Mouse (Mus musculus): ENCODE measurements at regions not wholly inside any gene's neighbourhood (a gene's known extent, or its start where the extent isn't known, plus 50 kb on each side); places are given as distances from the start of the nearest gene placed in this dataset.

DNA sequence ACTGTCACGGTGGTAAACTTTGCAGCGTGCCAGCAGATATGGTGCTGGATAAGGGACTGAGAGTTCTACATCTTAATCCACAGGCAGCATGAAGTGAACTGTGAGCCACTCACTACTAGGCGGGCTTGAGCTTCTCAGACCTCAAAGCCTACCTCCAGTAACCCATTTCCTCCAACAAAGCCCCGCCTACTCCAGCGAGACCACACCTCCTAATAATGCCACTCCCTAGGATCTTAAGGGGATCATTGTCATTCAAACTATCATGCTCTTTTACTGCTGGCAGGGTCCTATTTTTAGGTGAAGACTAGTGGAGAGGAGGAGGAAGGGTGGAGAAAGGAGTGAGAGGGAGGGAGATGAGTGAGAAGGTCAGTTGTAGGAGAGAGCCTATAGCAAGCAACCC, 122.0 kb downstream of the Mycn start:
- DNase-seq (ENCODE audit: low spot score), result no peak

GRCm38 (mm10) chr12:12814693-12815092, 127.0 kb downstream of the Mycn start:
- no peak for DNase-seq (ENCODE audit: low spot score)

DNA sequence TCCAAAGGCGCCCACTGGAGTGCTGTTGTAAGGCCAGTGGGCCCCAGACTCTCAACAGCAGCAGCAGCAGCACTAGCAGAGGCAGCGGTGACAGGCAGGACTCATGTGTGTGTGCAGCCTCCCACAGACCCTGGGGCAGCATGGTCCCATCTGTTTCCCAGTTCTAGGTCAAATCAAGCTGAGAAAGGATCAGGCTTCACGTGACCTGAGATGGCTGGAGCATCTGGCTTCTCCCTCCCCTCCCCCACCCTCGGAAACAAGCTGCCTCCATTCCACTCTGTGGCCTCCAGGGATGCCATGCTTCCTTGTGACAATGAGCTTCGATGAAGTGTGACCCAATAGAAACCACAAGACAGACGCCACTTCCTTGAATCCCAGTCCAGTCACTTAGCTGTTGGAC, 128.8 kb downstream of the Mycn start:
- no peak for DNase-seq (ENCODE audit: low spot score)

GRCm38 (mm10) chr12:12810943-12811342, 130.8 kb downstream of the Mycn start:
- DNase-seq (ENCODE audit: low spot score), result peak; percentile 59

DNA sequence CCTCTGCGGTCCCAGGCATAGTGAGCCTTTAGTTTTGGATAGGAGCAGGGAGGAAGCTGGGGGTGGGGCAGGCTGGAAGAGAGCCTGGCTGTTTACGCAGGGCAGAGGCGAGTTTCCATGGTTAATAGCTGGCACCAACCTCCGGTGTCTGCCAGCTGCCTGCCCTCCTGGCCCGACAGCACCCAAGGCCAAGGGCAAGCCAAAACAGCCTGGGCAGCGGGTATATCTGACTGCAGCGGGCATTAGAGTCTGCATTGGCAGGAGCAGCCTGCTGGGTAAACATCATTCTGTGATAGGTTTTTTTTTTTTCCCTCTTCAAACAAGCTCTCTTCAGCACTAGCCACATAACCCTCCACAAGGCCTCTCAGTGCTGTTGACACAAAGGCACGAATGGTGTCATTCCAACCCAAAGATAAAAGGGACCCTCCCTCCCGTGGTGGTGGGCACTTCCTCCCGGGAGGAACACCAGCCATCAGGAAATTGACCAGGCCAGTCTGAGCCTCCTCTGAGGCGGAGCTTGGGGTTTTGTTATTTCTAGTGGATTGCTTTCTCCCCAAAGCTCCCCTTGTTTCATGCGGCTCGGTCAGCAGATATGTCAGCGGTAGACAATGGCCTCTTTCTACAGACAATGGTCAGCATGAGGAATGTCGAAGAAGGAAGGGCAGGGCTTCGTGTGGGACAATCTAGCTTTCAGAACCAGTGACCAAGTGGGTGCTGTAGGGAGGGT, 131.4 kb downstream of the Mycn start:
- DNase-seq (ENCODE audit: low spot score), result peak; percentile 77

GRCm38 (mm10) chr12:12808120-12808519, 133.6 kb downstream of the Mycn start:
- DNase-seq (ENCODE audit: low spot score), result no peak

- DNase-seq (ENCODE audit: low spot score), result no peak
Observed at GRCm38 (mm10) chr12:12803602-12804001, 138.1 kb downstream of the Mycn start.

GRCm38 (mm10) chr12:12802396-12802795, 139.3 kb downstream of the Mycn start:
- DNase-seq (ENCODE audit: low spot score), result no peak

GRCm38 (mm10) chr12:12801700-12802099, 140.0 kb downstream of the Mycn start:
- DNase-seq (ENCODE audit: low spot score), result no peak

- no peak for DNase-seq (ENCODE audit: low spot score)
Observed at GRCm38 (mm10) chr12:12800120-12800519, 141.6 kb downstream of the Mycn start.

DNA sequence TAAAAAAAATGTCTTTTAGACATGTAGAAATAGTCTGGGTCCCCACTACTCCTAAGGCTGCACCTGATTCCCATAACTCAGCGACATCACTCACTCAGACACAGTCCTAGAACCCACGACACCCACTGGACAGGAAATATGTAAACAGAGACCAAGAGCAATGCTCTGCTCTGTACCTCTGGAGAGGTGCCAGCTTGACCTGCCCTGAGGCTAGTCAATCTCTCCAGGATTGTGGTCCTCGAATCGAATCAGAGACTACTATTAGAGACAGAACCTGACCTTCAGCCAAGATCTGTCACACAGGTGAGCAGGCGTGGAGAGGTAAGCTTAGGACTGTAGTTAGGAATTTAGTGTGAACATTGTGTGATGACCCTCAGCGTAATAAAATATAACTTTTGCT, 152.7 kb downstream of the Mycn start:
- DNase-seq (ENCODE audit: low spot score), result no peak

DNA sequence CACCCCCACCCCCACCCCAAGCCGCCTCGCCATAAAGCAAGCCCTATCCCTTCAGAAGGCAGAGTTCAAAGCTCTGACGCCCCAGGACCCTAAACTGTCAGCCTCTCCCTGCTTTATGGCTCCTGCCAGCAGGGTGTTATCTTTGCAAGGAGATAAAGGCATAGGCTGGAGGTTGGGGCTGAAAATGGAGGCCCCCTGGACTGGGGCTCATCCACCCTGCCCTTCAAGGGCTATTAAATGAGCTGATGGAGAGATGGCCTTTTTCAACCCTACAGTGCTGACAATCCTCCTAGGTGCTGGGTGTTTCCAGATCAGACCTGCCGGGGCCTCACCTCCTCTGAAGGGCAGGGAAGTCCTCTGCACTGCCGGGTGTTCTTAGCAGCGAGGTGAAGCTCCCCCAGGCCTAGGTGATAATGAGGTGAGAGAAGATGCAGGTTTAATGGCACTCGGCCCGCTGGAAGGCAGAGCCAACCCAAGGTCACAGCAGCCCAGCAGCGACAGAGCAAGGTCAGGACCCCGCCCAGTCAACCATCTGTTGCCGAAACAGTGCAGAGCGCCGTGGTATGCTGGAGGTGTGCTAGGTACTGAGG, 153.4 kb downstream of the Mycn start:
- no peak for DNase-seq (ENCODE audit: low spot score)

DNA sequence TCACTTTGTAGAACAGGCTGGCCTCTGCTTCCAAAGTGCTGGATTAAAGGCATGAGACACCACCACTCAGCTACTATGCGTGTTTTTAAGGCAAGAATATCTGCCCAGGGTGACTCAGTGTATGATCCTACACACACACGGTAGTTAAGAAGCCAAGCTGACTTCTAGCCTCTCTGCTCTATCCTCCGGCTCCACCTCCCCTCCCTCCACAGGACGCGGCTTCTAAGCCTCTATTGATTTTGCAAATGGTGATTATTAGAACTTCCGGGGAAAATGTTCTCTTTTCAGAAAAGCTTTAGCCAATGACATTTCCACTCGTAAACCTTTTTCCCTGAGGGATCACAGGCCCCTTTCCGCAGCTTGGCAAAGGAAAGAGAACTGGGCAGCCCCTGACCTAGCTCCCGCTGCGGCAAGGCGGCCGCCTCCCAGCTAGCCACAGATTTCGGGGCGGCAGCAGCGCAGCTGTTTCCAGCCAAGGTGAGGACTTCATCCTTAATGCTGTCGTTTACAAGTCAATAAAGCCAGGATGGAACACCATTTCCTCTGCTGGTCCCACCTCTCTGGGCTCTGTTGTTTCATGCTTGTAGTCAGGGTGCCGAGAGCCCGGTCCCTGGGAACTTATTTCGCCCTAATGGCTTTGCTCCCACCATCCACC, 154.0 kb downstream of the Mycn start:
- DNase-seq (ENCODE audit: low spot score), result no peak

- DNase-seq (ENCODE audit: low spot score), result no peak
Observed at GRCm38 (mm10) chr12:12787161-12787560, 154.6 kb downstream of the Mycn start.

DNA sequence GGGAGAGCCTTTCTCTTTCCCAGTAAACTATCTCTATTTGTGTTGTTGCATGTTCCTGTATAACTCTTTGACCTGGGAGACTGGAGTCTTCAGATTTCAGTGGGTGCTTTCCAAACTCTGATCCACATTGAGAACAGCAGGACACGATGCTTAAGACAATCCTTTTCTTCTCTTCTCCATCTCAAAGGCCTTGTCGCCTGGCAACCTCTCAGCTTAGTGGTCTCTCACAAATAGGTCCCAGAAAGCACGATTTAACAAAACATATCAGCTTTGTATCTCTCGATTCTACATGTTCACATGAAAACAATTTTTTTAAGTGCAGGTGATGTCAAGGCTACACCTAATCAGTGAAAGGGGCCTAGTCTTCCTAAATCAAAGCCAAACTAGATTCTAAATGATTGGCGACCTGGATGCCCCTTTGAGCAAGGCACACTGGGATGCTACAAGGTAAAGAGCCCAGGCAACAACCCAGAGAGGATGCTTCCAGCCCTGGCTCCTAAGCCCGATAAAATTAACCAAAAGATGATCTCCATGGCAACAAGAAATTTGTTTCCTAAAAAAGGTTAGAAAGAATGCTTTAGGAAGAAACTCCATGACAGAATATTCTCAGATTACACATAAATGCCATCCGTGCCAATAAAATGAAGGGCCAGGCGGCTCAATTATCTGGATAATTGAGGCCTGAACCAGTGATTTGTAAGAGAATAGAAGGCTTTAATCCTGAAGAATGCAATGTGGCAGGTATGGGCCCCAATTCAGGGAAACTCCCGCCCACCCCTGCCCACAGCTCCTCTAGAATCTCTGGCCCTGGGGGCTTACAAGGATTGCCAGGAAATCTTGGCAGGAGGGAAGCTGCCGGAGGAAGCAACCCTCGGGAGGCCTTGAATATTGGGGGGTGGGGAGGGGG, 157.8 kb downstream of the Mycn start:
- no peak for DNase-seq (ENCODE audit: low spot score)

DNA sequence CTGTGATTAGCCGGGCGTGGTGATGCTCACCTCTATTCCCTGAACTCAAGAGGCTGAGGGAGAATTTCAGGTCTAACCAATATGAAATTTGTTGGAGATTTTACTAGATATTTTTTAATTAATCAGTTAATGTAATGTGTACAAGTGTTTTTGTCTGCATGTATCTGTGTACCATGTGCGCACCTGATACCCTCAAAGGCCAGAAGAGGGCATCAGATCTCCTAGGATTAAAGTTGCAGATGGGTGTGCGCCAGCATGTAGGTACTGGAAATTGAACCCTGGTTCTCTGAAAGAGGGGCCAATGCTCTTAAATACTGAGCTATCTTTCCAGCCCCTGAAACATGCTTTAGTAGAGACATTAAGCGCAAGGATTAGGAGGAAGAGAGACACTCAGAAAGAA, 160.2 kb downstream of the Mycn start:
- DNase-seq (ENCODE audit: low spot score), result no peak

GRCm38 (mm10) chr12:12778563-12779256, 163.0 kb downstream of the Mycn start:
- no peak for DNase-seq (ENCODE audit: low spot score)

DNA sequence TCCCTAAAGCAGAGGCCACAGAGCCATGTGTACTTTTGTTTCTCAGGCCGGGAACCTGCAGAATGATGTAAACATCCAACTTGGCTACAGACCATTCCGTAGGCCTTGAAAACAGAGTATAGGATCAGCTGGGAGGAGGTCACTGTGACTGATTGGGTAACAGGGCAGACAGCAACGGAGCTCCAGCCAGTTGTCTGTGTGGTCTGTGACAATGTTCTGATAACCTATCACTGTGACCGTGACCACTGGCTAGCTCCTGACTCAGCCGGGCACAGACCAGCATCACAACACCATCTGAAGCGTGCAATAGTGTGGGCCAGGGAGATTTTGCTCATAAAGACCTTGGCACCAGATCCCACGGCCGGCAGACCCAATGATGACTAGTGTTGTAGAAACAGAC, 164.3 kb downstream of the Mycn start:
- no peak for DNase-seq (ENCODE audit: low spot score)

GRCm38 (mm10) chr12:12776783-12777182, 164.9 kb downstream of the Mycn start:
- DNase-seq (ENCODE audit: low spot score), result no peak

DNA sequence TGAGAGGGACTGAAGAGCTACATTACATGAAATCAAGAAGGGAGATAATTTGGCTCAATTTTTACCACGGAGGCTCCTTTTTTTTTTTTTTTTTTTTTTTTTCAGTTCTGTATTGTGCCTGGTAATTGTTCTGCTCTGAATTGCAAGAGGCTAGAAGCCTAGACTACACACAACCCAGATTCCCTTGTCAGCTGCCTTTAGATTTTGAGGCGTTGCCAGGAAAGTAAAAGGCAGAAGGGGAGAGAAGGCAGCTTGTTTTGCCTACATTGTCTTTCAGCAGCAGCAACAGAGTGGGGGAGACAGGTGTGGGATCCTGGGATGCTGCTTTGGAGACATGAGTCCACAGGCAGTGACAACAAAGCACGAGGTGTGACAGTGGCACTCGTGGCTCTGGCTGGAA, 170.7 kb downstream of the Mycn start:
- no peak for DNase-seq (ENCODE audit: low spot score)

DNA sequence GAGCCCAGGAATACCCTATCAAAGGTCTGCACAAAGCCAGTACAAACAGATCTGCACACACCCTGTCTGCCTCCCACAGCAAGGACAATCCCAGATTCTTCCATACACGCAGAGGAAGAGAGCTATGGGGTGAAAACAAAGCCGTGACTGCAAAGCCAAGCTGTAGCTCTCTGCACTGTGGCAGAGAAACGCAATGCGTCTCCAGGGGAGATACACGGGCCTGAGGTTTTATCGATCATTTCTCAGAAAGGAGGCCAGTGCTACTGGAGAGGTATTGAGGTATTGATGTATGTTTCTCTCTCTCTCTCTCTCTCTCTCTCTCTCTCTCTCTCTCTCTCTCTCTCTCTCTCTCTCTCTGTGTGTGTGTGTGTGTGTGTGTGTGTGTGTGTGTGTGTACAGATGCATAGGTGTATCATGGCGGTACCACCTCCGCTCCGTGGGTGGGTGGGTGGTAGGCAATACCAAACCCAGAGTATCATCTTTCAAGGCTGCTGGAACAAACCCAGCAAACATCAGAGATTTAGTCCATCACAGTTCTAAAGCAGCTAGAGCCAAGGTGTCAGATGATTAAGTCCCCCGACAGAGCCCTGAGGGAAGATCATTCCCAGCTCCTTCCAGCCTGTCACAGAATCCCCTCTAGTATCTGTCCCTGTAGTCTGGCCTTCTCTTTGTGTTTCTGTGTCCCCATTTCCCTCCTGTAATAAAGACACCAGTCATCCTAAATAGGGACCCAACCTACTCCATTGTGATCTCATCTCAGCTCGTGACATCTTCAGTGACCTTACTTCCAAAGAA, 175.0 kb downstream of the Mycn start:
- DNase-seq (ENCODE audit: low spot score), result no peak

All from testis, postnatal 14 days (tissue).